Mouse (Mus musculus) E14TG2a.4 (cell line): ENCODE measurements at regions not wholly inside any gene's neighbourhood (a gene's known extent, or its start where the extent isn't known, plus 50 kb on each side); places are given as distances from the start of the nearest gene placed in this dataset.

Source experiments
- CTCF ChIP-seq: conservative IDR thresholded peaks from 2 replicates; pipeline ENCODE4 v1.5.1; 2014; ENCODE audit warnings: low read length
- NANOG ChIP-seq: IDR thresholded peaks from 2 replicates; pipeline ENCODE4 v1.6.1; 2014; ENCODE audit warnings: borderline replicate concordance, low read length, mixed read lengths
- POU5F1 ChIP-seq: IDR thresholded peaks from 2 replicates; pipeline ENCODE4 v1.6.1; 2014; ENCODE audit warnings: low read length, borderline replicate concordance

GRCm38 (mm10) chr19:44655719-44656118 is 93.1 kb downstream of the Hif1an start:
- peak; percentile 78 for TF ChIP-seq CTCF
- TF ChIP-seq POU5F1, result no peak
- TF ChIP-seq NANOG, result no peak
